14 mouse cellular contexts compared by ENCODE assay signal in the genomic region with DNA sequence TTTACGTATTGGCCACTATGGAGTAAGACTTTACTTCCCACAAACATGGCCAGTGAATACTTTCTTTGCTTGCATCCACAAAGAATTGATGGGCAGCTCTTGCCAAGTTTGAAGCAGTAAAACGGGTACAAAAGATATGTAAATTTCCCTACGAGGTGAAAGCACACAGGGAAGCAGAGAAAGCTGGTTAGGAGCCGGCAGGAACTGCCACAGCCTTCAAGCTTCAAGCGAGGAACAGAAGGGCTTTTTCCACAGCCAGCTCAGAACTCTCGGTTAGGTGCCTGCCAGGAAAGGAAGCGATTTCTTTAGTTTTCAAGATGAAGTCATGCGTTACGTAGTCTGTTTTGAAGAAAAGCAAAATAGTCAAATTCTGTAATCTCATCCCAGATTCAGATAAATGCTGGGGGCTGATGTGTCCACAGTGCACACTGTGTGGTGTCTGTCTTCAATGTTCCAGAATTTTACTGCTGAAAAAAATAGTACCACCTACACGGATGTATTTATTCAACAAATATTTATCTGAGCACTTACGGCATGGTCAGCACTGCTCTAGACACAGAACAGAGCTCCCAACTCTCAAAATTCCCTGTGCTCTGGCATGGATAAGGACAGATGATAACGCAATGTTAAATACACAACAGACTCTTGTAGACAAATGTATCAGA. TPM values are rescaled to one million over a fixed set of nuclear protein-coding genes. Genes with fewer than 3 reads are reported as not detected.
DNase-seq lines count a peak whose midpoint lies in the region; ATAC-seq and TF ChIP-seq lines count a peak whose summit lies in the region.
"Had no signal": no experiment of that assay in that cellular context is flagged by ENCODE, and none has a peak within 500 bp of the region (broad histone marks: within the 10 kb centered on the region; RNA-seq: fewer than 3 reads in every experiment).

No protein-coding gene starts in this region.

- WGBS in forebrain, embryonic 13.5 days, result 25% methylated on average over 12 of the region's 12 CpGs
- WGBS in forebrain, embryonic 10.5 days, result 56% methylated on average over 12 of the region's 12 CpGs

- 0 out of 2 replicates have a peak, but pooled peaks have one; percentile 20 for ATAC-seq in forebrain, embryonic 13.5 days
- ATAC-seq in cerebellum, adult (ENCODE audit: insufficient number of reproducible peaks, low FRiP score, low TSS enrichment), result no peak
- ATAC-seq: liver, embryonic 12.5 days had no signal

- H3K9ac ChIP-seq in forebrain, embryonic 13.5 days, result no peak overlapping the region; the same call in 1 of the 2 replicates
- H3K9ac ChIP-seq: liver, embryonic 12.5 days had no signal

- DNase-seq in forebrain, embryonic 10.5 days (ENCODE audit: extremely low spot score, low spot score), result no peak
- peak in 1 of 2 experiments; percentile 48 for DNase-seq in left cerebral cortex, adult 2 months (ENCODE audit: extremely low spot score in 1 of 2, low spot score in 2 of 2)
- no peak for DNase-seq in left cerebral cortex, adult 11 months (ENCODE audit: low spot score)
- peak; percentile 10 to 20 for DNase-seq in heart, postnatal 10 days
- DNase-seq in right cerebral cortex, postnatal 10 days (ENCODE audit: low spot score in 2 of 2), result peak; percentile 74 to 84
- no peak for DNase-seq in urinary bladder, postnatal 25 days (ENCODE audit: low spot score)
- DNase-seq: adrenal gland, postnatal 10 days; cerebellum, postnatal 14 days; kidney, postnatal 36 days had no signal

- H3K9me3 ChIP-seq in forebrain, embryonic 13.5 days (replicated peaks), result no peaks in the 10 kb centered on the region
- no peaks in the 10 kb centered on the region for H3K9me3 ChIP-seq in forebrain, embryonic 10.5 days
- H3K9me3 ChIP-seq: liver, embryonic 12.5 days had no signal

- H3K4me3 ChIP-seq in forebrain, embryonic 13.5 days, result no peak overlapping the region
- no peak overlapping the region for H3K4me3 ChIP-seq in forebrain, embryonic 10.5 days
- H3K4me3 ChIP-seq in left cerebral cortex, adult 2 months, result no peak overlapping the region
- H3K4me3 ChIP-seq: erythroblast, embryonic 14.5 days; liver, embryonic 12.5 days had no signal

- intact Hi-C loops in left cerebral cortex, adult 2 months (cut with DNase I), result loop anchor here (5.0 kb wide), 2 partner anchors 168 to 523 kb away; a partner anchor contains a TSS
- intact Hi-C loops in heart, postnatal 10 days (cut with DNase I), result no loop called here

- H3K4me2 ChIP-seq in forebrain, embryonic 13.5 days, result no peak overlapping the region
- H3K4me2 ChIP-seq: liver, embryonic 12.5 days had no signal

- H3K36me3 ChIP-seq in forebrain, embryonic 13.5 days (ENCODE audit: poor library complexity, severe bottlenecking), result no peaks in the 10 kb centered on the region
- no peaks in the 10 kb centered on the region for H3K36me3 ChIP-seq in forebrain, embryonic 10.5 days (replicated peaks)
- H3K36me3 ChIP-seq: liver, embryonic 12.5 days had no signal

- H3K27ac ChIP-seq in forebrain, embryonic 13.5 days, result peak overlapping the region; percentile 65
- no peak overlapping the region for H3K27ac ChIP-seq in forebrain, embryonic 10.5 days
- peak overlapping the region; percentile 68 for H3K27ac ChIP-seq in left cerebral cortex, adult 2 months
- H3K27ac ChIP-seq: liver, embryonic 12.5 days had no signal

- H3K27me3 ChIP-seq in forebrain, embryonic 13.5 days, result peaks cover 2% of the 10 kb centered on the region; the same call in 1 of the 2 replicates
- H3K27me3 ChIP-seq in forebrain, embryonic 10.5 days (ENCODE audit: poor library complexity, severe bottlenecking), result peaks cover 46% of the 10 kb centered on the region

- no peak for TF ChIP-seq CTCF in left cerebral cortex, adult 2 months (IDR thresholded peaks at IDR 0.05)

- H3K4me1 ChIP-seq in forebrain, embryonic 13.5 days, result peaks cover 46% of the 10 kb centered on the region
- H3K4me1 ChIP-seq in forebrain, embryonic 10.5 days, result peaks cover 27% of the 10 kb centered on the region

RNA-seq across cellular contexts. Expression of a gene that starts 54.5 kb away (rescaled TPM):
- polyA plus RNA-seq in forebrain, embryonic 13.5 days (2015; fragmentation: Nextera tagmentation; extraction: Ambion mirVana), result 0.06 TPM in 1 of 2 replicates, not detected in the other
- not detected in 2 replicates for polyA plus RNA-seq in forebrain, embryonic 10.5 days (2016; fragmentation: Nextera tagmentation; extraction: Ambion mirVana)
- not detected for total RNA-seq in left cerebral cortex, adult 2 months (2021)
- not detected for total RNA-seq in heart, postnatal 10 days (2021)
- total RNA-seq: adrenal gland, postnatal 10 days; heart, postnatal 14 days had no signal
- polyA plus RNA-seq: erythroblast, embryonic 14.5 days; liver, embryonic 12.5 days had no signal

Comparison
In these comparisons a context has a peak if more than half of its experiments do, and no peak if none do; other contexts are left out.
1. DNase-seq: peak in heart, postnatal 10 days (2 of 2) and right cerebral cortex, postnatal 10 days (2 of 2); none in forebrain, embryonic 10.5 days (single experiment), left cerebral cortex, adult 11 months (single experiment) and urinary bladder, postnatal 25 days (single experiment).